Comparison of ENCODE assay signal across 20 mouse cellular contexts in the genomic region with DNA sequence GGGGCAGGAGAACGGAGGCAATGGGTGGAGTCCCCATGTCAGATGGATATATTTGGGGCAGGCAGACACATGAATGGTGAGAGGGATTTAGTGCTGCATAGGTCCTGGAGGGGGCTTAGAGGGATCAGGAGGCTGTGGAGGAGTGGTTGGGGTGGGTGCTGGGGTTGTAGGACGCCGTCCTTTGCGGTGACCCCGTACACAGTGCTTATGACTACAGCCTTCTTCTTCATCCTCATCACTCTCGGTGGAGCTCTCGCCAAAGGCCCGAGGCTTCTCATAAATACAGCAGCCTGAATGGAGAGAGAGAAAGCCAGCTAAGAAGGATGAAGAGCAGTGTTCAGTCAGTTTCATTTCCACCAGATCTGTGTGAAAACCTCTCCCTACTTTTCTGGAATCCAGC. TPM values are rescaled to one million over a fixed set of nuclear protein-coding genes. Genes with fewer than 3 reads are reported as not detected.
"Had no signal": no experiment of that assay in that cellular context is flagged by ENCODE, and none has a peak within 500 bp of the region (broad histone marks: within the 10 kb centered on the region; RNA-seq: fewer than 3 reads in every experiment).

No protein-coding gene starts in this region.

- H3K27ac ChIP-seq: limb, embryonic 12.5 days; limb, embryonic 15.5 days; liver, embryonic 14.5 days; macrophage; midbrain, embryonic 13.5 days had no signal

- ATAC-seq: liver, postnatal 0 days; lung, postnatal 0 days; midbrain, embryonic 13.5 days had no signal

- H3K9me3 ChIP-seq: limb, embryonic 12.5 days; limb, embryonic 15.5 days; midbrain, embryonic 13.5 days had no signal

- DNase-seq: kidney, adult 9 months; kidney, postnatal 14 days; kidney, postnatal 4 days; left cerebral cortex, postnatal 4 days; liver, postnatal 0 days; lung, embryonic 14.5 days; thymus, postnatal 25 days had no signal

- H3K4me3 ChIP-seq: limb, embryonic 12.5 days; limb, embryonic 15.5 days; midbrain, embryonic 13.5 days had no signal

- H3K4me2 ChIP-seq: limb, embryonic 12.5 days; limb, embryonic 15.5 days; liver, embryonic 11.5 days; lung, embryonic 14.5 days; midbrain, embryonic 13.5 days had no signal

- H3K9ac ChIP-seq: limb, embryonic 12.5 days; limb, embryonic 15.5 days; liver, embryonic 14.5 days; liver, postnatal 0 days; lung, embryonic 14.5 days; midbrain, embryonic 13.5 days had no signal

RNA-seq across cellular contexts. Expression of a gene that starts 6.5 kb away (rescaled TPM):
- polyA plus RNA-seq: macrophage had no signal

RNA-seq across cellular contexts. Expression of a gene that starts 31.8 kb away (rescaled TPM):
- polyA plus RNA-seq: kidney, embryonic 16.5 days; limb, embryonic 12.5 days; liver, embryonic 11.5 days; liver, embryonic 14.5 days; liver, postnatal 0 days; lung, embryonic 14.5 days; macrophage; neural tube, embryonic 11.5 days; small intestine, adult 2 months; spleen, adult 2 months; stomach, embryonic 16.5 days; thymus, postnatal 0 days had no signal
